Mouse (Mus musculus): ENCODE measurements around the gene Pate2.

Gene Pate2

GRCm38 (mm10) chr9:35569571-35570534, at the start of gene Pate2, which contains the start of gene Hyls1:
TSS of gene Pate2 (plus strand) at chr9:35570284.
TSS of gene Hyls1 (minus strand) at chr9:35570398.
- peak; percentile 97 for DNase-seq

GRCm38 (mm10) chr9:35520631-35521348, 49.3 kb upstream of the Pate2 start:
- DNase-seq, result peak in 1 of 2 experiments; percentile 9

- no peak for DNase-seq
Measured at GRCm38 (mm10) chr9:35522241-35522640, 47.8 kb upstream of the Pate2 start.

GRCm38 (mm10) chr9:35522821-35523515, 47.1 kb upstream of the Pate2 start:
- DNase-seq, result no peak

GRCm38 (mm10) chr9:35523541-35523940, 46.5 kb upstream of the Pate2 start:
- no peak for DNase-seq

GRCm38 (mm10) chr9:35523941-35524411, 46.1 kb upstream of the Pate2 start:
- DNase-seq, result peak; percentile 63 to 81

GRCm38 (mm10) chr9:35529141-35529540, 40.9 kb upstream of the Pate2 start:
- DNase-seq, result no peak

GRCm38 (mm10) chr9:35529796-35530195, 40.3 kb upstream of the Pate2 start:
- DNase-seq, result no peak

- no peak for DNase-seq
Measured at GRCm38 (mm10) chr9:35533266-35533665, 36.8 kb upstream of the Pate2 start.

GRCm38 (mm10) chr9:35535110-35535509, 35.0 kb upstream of the Pate2 start:
- peak; percentile 35 to 52 for DNase-seq

GRCm38 (mm10) chr9:35535876-35536275, 34.2 kb upstream of the Pate2 start:
- DNase-seq, result no peak

- DNase-seq, result peak in 1 of 2 experiments; percentile 21
Measured at GRCm38 (mm10) chr9:35539001-35539750, 30.9 kb upstream of the Pate2 start.

- DNase-seq, result no peak
Measured at GRCm38 (mm10) chr9:35541024-35541423, 29.1 kb upstream of the Pate2 start.

GRCm38 (mm10) chr9:35541488-35541887, 28.6 kb upstream of the Pate2 start:
- DNase-seq, result peak; percentile 76 to 92

GRCm38 (mm10) chr9:35541941-35542340, 28.1 kb upstream of the Pate2 start:
- no peak for DNase-seq

GRCm38 (mm10) chr9:35543099-35543860, 26.8 kb upstream of the Pate2 start:
- DNase-seq, result no peak

GRCm38 (mm10) chr9:35544666-35545065, 25.4 kb upstream of the Pate2 start:
- peak in 1 of 2 experiments; percentile 33 for DNase-seq

GRCm38 (mm10) chr9:35545704-35546103, 24.4 kb upstream of the Pate2 start:
- no peak for DNase-seq

GRCm38 (mm10) chr9:35546745-35547144, 23.3 kb upstream of the Pate2 start:
- no peak for DNase-seq

GRCm38 (mm10) chr9:35548455-35548854, 21.6 kb upstream of the Pate2 start:
- DNase-seq, result no peak

- DNase-seq, result no peak
Measured at GRCm38 (mm10) chr9:35556494-35557102, 13.5 kb upstream of the Pate2 start.

Measured in kidney, postnatal 36 days (tissue).